Mouse (Mus musculus): ENCODE measurements at regions not wholly inside any gene's neighbourhood (a gene's known extent, or its start where the extent isn't known, plus 50 kb on each side); places are given as distances from the start of the nearest gene placed in this dataset.

GRCm38 (mm10) chr1:102062268-102062667, 2289.7 kb downstream of the Cntnap5b start:
- H3K27ac ChIP-seq (replicated peaks; ENCODE audit: low read depth, low read length) = no peak overlapping the region

GRCm38 (mm10) chr1:102105658-102106057, 2333.1 kb downstream of the Cntnap5b start:
- no peaks in the 10 kb centered on the region for H3K36me3 ChIP-seq (replicated peaks; ENCODE audit: control insufficient read depth, insufficient read depth, low read depth, low read length)
- ATAC-seq (replicated peaks; ENCODE audit: insufficient number of reproducible peaks, low FRiP score, low TSS enrichment, low read depth) (no peak), DNase-seq (ENCODE audit: low spot score) (no peak)
- H3K27ac ChIP-seq (replicated peaks; ENCODE audit: low read depth, low read length) = no peak overlapping the region
- H3K4me1 ChIP-seq (ENCODE audit: control insufficient read depth, insufficient read depth, low read length) = no peaks in the 10 kb centered on the region
- H3K4me2 ChIP-seq (ENCODE audit: low read depth, low read length) = no peak overlapping the region
- H3K9me3 ChIP-seq (replicated peaks; ENCODE audit: control insufficient read depth, low read length) = no peaks in the 10 kb centered on the region
- H3K4me3 ChIP-seq (ENCODE audit: low read depth, low read length) = no peak overlapping the region
- 77% methylated on average over 2 of the region's 2 CpGs for WGBS
- no peaks in the 10 kb centered on the region for H3K27me3 ChIP-seq (ENCODE audit: control insufficient read depth, insufficient read depth, low read length)
- H3K9ac ChIP-seq (replicated peaks; ENCODE audit: low read length) = no peak overlapping the region

More at GRCm38 (mm10) chr1:102062268-102062667, 2289.7 kb downstream of the Cntnap5b start:
- 94% methylated on average over 1 of the region's 1 CpGs for WGBS
- Histone ChIP-seq H3K4me3 (ENCODE audit: low read depth, low read length) (no peak overlapping the region), H3K4me1 (ENCODE audit: control insufficient read depth, insufficient read depth, low read length) (no peaks in the 10 kb centered on the region), H3K4me2 (ENCODE audit: low read depth, low read length) (no peak overlapping the region), H3K9me3 (replicated peaks; ENCODE audit: control insufficient read depth, low read length) (no peaks in the 10 kb centered on the region), H3K9ac (replicated peaks; ENCODE audit: low read length) (no peak overlapping the region), H3K36me3 (replicated peaks; ENCODE audit: control insufficient read depth, insufficient read depth, low read depth, low read length) (no peaks in the 10 kb centered on the region), H3K27me3 (ENCODE audit: control insufficient read depth, insufficient read depth, low read length) (no peaks in the 10 kb centered on the region)
- DNase-seq (ENCODE audit: low spot score) (no peak), ATAC-seq (replicated peaks; ENCODE audit: insufficient number of reproducible peaks, low FRiP score, low TSS enrichment, low read depth) (no peak)

- Histone ChIP-seq H3K4me3 (ENCODE audit: low read depth, low read length) (no peak overlapping the region), H3K9ac (replicated peaks; ENCODE audit: low read length) (no peak overlapping the region), H3K27ac (replicated peaks; ENCODE audit: low read depth, low read length) (no peak overlapping the region), H3K9me3 (replicated peaks; ENCODE audit: control insufficient read depth, low read length) (no peaks in the 10 kb centered on the region), H3K36me3 (replicated peaks; ENCODE audit: control insufficient read depth, insufficient read depth, low read depth, low read length) (no peaks in the 10 kb centered on the region), H3K4me2 (ENCODE audit: low read depth, low read length) (no peak overlapping the region), H3K4me1 (ENCODE audit: control insufficient read depth, insufficient read depth, low read length) (no peaks in the 10 kb centered on the region), H3K27me3 (ENCODE audit: control insufficient read depth, insufficient read depth, low read length) (no peaks in the 10 kb centered on the region)
- 89% methylated on average over 1 of the region's 1 CpGs for WGBS
- ATAC-seq (replicated peaks; ENCODE audit: insufficient number of reproducible peaks, low FRiP score, low TSS enrichment, low read depth) (no peak), DNase-seq (ENCODE audit: low spot score) (no peak)
Measured at GRCm38 (mm10) chr1:102139021-102139420, 2366.5 kb downstream of the Cntnap5b start.

- Histone ChIP-seq H3K4me2 (ENCODE audit: low read depth, low read length) (no peak overlapping the region), H3K4me1 (ENCODE audit: control insufficient read depth, insufficient read depth, low read length) (no peaks in the 10 kb centered on the region), H3K27me3 (ENCODE audit: control insufficient read depth, insufficient read depth, low read length) (no peaks in the 10 kb centered on the region), H3K4me3 (ENCODE audit: low read depth, low read length) (no peak overlapping the region), H3K27ac (replicated peaks; ENCODE audit: low read depth, low read length) (no peak overlapping the region), H3K9ac (replicated peaks; ENCODE audit: low read length) (no peak overlapping the region), H3K36me3 (replicated peaks; ENCODE audit: control insufficient read depth, insufficient read depth, low read depth, low read length) (no peaks in the 10 kb centered on the region), H3K9me3 (replicated peaks; ENCODE audit: control insufficient read depth, low read length) (no peaks in the 10 kb centered on the region)
- WGBS = 74% methylated on average over 3 of the region's 3 CpGs
- DNase-seq (ENCODE audit: low spot score) = no peak
- ATAC-seq (replicated peaks; ENCODE audit: insufficient number of reproducible peaks, low FRiP score, low TSS enrichment, low read depth) = no peak
Measured at GRCm38 (mm10) chr1:102146368-102146767, 2373.8 kb downstream of the Cntnap5b start.

- H3K27ac ChIP-seq (replicated peaks; ENCODE audit: low read depth, low read length) = no peak overlapping the region
- no peaks in the 10 kb centered on the region for H3K36me3 ChIP-seq (replicated peaks; ENCODE audit: control insufficient read depth, insufficient read depth, low read depth, low read length)
- WGBS = 75% methylated on average over 1 of the region's 1 CpGs
- H3K4me2 ChIP-seq (ENCODE audit: low read depth, low read length) = no peak overlapping the region
- no peak for ATAC-seq (replicated peaks; ENCODE audit: insufficient number of reproducible peaks, low FRiP score, low TSS enrichment, low read depth)
- no peaks in the 10 kb centered on the region for H3K27me3 ChIP-seq (ENCODE audit: control insufficient read depth, insufficient read depth, low read length)
- no peaks in the 10 kb centered on the region for H3K9me3 ChIP-seq (replicated peaks; ENCODE audit: control insufficient read depth, low read length)
- H3K9ac ChIP-seq (replicated peaks; ENCODE audit: low read length) = no peak overlapping the region
- H3K4me3 ChIP-seq (ENCODE audit: low read depth, low read length) = no peak overlapping the region
- no peak for DNase-seq (ENCODE audit: low spot score)
- no peaks in the 10 kb centered on the region for H3K4me1 ChIP-seq (ENCODE audit: control insufficient read depth, insufficient read depth, low read length)
Measured at GRCm38 (mm10) chr1:102166649-102167048, 2394.1 kb downstream of the Cntnap5b start.

- Histone ChIP-seq H3K4me1 (ENCODE audit: control insufficient read depth, insufficient read depth, low read length) (no peaks in the 10 kb centered on the region), H3K36me3 (replicated peaks; ENCODE audit: control insufficient read depth, insufficient read depth, low read depth, low read length) (no peaks in the 10 kb centered on the region), H3K4me3 (ENCODE audit: low read depth, low read length) (no peak overlapping the region), H3K27me3 (ENCODE audit: control insufficient read depth, insufficient read depth, low read length) (no peaks in the 10 kb centered on the region), H3K4me2 (ENCODE audit: low read depth, low read length) (no peak overlapping the region), H3K9me3 (replicated peaks; ENCODE audit: control insufficient read depth, low read length) (no peaks in the 10 kb centered on the region), H3K27ac (replicated peaks; ENCODE audit: low read depth, low read length) (no peak overlapping the region), H3K9ac (replicated peaks; ENCODE audit: low read length) (no peak overlapping the region)
- ATAC-seq (replicated peaks; ENCODE audit: insufficient number of reproducible peaks, low FRiP score, low TSS enrichment, low read depth) (no peak), DNase-seq (ENCODE audit: low spot score) (no peak)
- 52% methylated on average over 3 of the region's 3 CpGs for WGBS
Measured at GRCm38 (mm10) chr1:102170566-102171286, 2398.2 kb downstream of the Cntnap5b start.

- Histone ChIP-seq H3K9me3 (replicated peaks; ENCODE audit: control insufficient read depth, low read length) (no peaks in the 10 kb centered on the region), H3K4me2 (ENCODE audit: low read depth, low read length) (no peak overlapping the region), H3K27ac (replicated peaks; ENCODE audit: low read depth, low read length) (no peak overlapping the region), H3K4me3 (ENCODE audit: low read depth, low read length) (no peak overlapping the region), H3K36me3 (replicated peaks; ENCODE audit: control insufficient read depth, insufficient read depth, low read depth, low read length) (no peaks in the 10 kb centered on the region), H3K4me1 (ENCODE audit: control insufficient read depth, insufficient read depth, low read length) (no peaks in the 10 kb centered on the region), H3K27me3 (ENCODE audit: control insufficient read depth, insufficient read depth, low read length) (no peaks in the 10 kb centered on the region), H3K9ac (replicated peaks; ENCODE audit: low read length) (no peak overlapping the region)
- WGBS = 74% methylated on average over 3 of the region's 3 CpGs
- DNase-seq (ENCODE audit: low spot score) (no peak), ATAC-seq (replicated peaks; ENCODE audit: insufficient number of reproducible peaks, low FRiP score, low TSS enrichment, low read depth) (no peak)
Measured at GRCm38 (mm10) chr1:102185925-102186324, 2413.4 kb downstream of the Cntnap5b start.

GRCm38 (mm10) chr1:102235473-102235872, 2462.9 kb downstream of the Cntnap5b start:
- Histone ChIP-seq H3K27me3 (ENCODE audit: control insufficient read depth, insufficient read depth, low read length) (no peaks in the 10 kb centered on the region), H3K27ac (replicated peaks; ENCODE audit: low read depth, low read length) (no peak overlapping the region), H3K9ac (replicated peaks; ENCODE audit: low read length) (no peak overlapping the region), H3K36me3 (replicated peaks; ENCODE audit: control insufficient read depth, insufficient read depth, low read depth, low read length) (no peaks in the 10 kb centered on the region), H3K4me2 (ENCODE audit: low read depth, low read length) (no peak overlapping the region), H3K4me1 (ENCODE audit: control insufficient read depth, insufficient read depth, low read length) (no peaks in the 10 kb centered on the region), H3K4me3 (ENCODE audit: low read depth, low read length) (no peak overlapping the region), H3K9me3 (replicated peaks; ENCODE audit: control insufficient read depth, low read length) (no peaks in the 10 kb centered on the region)
- DNase-seq (ENCODE audit: low spot score) (no peak), ATAC-seq (replicated peaks; ENCODE audit: insufficient number of reproducible peaks, low FRiP score, low TSS enrichment, low read depth) (no peak)
- 96% methylated on average over 3 of the region's 3 CpGs for WGBS

All from embryonic facial prominence, embryonic 11.5 days (tissue).